Mouse (Mus musculus) midbrain, embryonic 10.5 days (tissue): ENCODE data around the gene Pla2g6. TPM values are rescaled to one million over a fixed set of nuclear protein-coding genes. Genes with fewer than 3 reads are reported as not detected.
A peak's percentile ranks its signal among the peaks of the same experiment; 100 is the strongest.

Experiments used
- DNase-seq: peaks from one replicate; pipeline ENCODE4 v3.0.0-alpha.2; 2017; ENCODE audit warnings: low spot score
- H3K27ac ChIP-seq: fragments of 300-500 bp; sonication (generic); replicated peaks from 2 replicates; pipeline ENCODE4 v1.5.1; 2016; ENCODE audit warnings: mild to moderate bottlenecking
- H3K27me3 ChIP-seq: fragments of 300-500 bp; sonication (generic); 2 replicates; pipeline ENCODE4 v1.6.1; 2016; ENCODE audit warnings: low read depth, mild to moderate bottlenecking; ENCODE audit not compliant: poor library complexity, severe bottlenecking
- H3K36me3 ChIP-seq: fragments of 300-500 bp; sonication (generic); 2 replicates; pipeline ENCODE4 v1.6.1; 2016; ENCODE audit warnings: mild to moderate bottlenecking, moderate library complexity
- H3K4me1 ChIP-seq: fragments of 300-500 bp; sonication (generic); 2 replicates; pipeline ENCODE4 v1.6.1; 2016
- H3K4me3 ChIP-seq: fragments of 300-500 bp; sonication (generic); 2 replicates; pipeline ENCODE4 v1.5.1; 2016; ENCODE audit warnings: mild to moderate bottlenecking, moderate library complexity
- H3K9me3 ChIP-seq: fragments of 300-500 bp; sonication (generic); replicated peaks from 2 replicates; pipeline ENCODE4 v1.6.1; 2016; ENCODE audit warnings: mild to moderate bottlenecking
- WGBS: fragments of 180-500 bp; shearing (Covaris S2); methylation state at CpG from one replicate; pipeline ENCODE4 v1.1.7; 2016; 5-methylcytosine and 5-hydroxymethylcytosine counted together
- polyA plus RNA-seq: library from polyadenylated mRNA; unstranded; fragments of >200 nt; fragmentation: Nextera tagmentation; extraction: Ambion mirVana; gene quantifications from 2 replicates; pipeline ENCODE4 v1.2.1, GENCODE M21; 2016

The Pla2g6 gene
- polyA plus RNA-seq, 1 experiment from 2014 or later, result 20.4 TPM

- Histone ChIP-seq H3K4me1 (peaks cover 5% of the 10 kb centered on the region; the same call in 1 of the 2 replicates), H3K9me3 (peaks cover 11% of the 10 kb centered on the region; the same call in 1 of the 2 replicates), H3K27ac (no peak overlapping the region), H3K4me3 (no peak overlapping the region), H3K36me3 (peaks cover 3% of the 10 kb centered on the region), H3K27me3 (no peaks in the 10 kb centered on the region)
- no peak for DNase-seq
- 86% methylated on average over 1 of the region's 1 CpGs for WGBS
These were observed 46.8 kb downstream of the Pla2g6 start for GRCm38 (mm10) chr15:79281389-79281788.

- DNase-seq, result no peak
- no peaks in the 10 kb centered on the region for H3K27me3 ChIP-seq
- H3K4me1 ChIP-seq, result peaks cover 5% of the 10 kb centered on the region; the same call in 1 of the 2 replicates
- H3K9me3 ChIP-seq, result peaks cover 12% of the 10 kb centered on the region; the same call in 1 of the 2 replicates
- WGBS, result 66% methylated on average over 5 of the region's 5 CpGs
- H3K36me3 ChIP-seq, result no peaks in the 10 kb centered on the region
- H3K27ac ChIP-seq, result no peak overlapping the region
- no peak overlapping the region for H3K4me3 ChIP-seq
These were observed 47.3 kb downstream of the Pla2g6 start for GRCm38 (mm10) chr15:79280850-79281249.

DNA sequence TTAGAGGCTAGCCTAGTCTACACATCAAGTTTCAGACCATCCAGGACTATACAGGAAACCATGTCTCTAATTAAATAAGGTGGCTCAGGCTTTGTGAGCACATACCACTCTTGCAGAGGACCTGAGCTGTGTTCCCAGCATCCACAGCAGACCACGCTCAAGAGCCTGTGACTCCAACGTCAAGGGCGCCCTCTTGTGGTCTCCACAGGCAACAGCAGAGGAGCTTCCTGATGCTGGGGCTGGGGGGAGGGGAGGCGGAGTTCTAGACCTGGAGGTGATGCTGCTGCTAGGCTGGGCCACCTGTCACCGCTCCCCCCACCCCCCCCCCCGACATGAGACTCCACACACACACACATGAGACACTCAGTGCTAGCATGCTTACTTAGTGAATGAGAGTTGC is 48.0 kb downstream of the Pla2g6 start:
- Histone ChIP-seq H3K9me3 (peaks cover 12% of the 10 kb centered on the region; the same call in 1 of the 2 replicates), H3K4me1 (peaks cover 5% of the 10 kb centered on the region; the same call in 1 of the 2 replicates), H3K36me3 (no peaks in the 10 kb centered on the region), H3K27me3 (no peaks in the 10 kb centered on the region), H3K4me3 (no peak overlapping the region), H3K27ac (no peak overlapping the region)
- 28% methylated on average over 6 of the region's 6 CpGs for WGBS
- peak; percentile 32 for DNase-seq

GRCm38 (mm10) chr15:79277728-79278127 is 50.5 kb downstream of the Pla2g6 start:
- H3K27me3 ChIP-seq, result 0 out of 2 replicates have a peak, but pooled peaks cover 2% of the 10 kb centered on the region
- WGBS, result 79% methylated on average over 10 of the region's 10 CpGs
- DNase-seq, result no peak
- H3K4me1 ChIP-seq, result peaks cover 7% of the 10 kb centered on the region; the same call in 1 of the 2 replicates
- no peak overlapping the region for H3K27ac ChIP-seq
- no peak overlapping the region for H3K4me3 ChIP-seq
- peaks cover 12% of the 10 kb centered on the region; the same call in 1 of the 2 replicates for H3K9me3 ChIP-seq
- H3K36me3 ChIP-seq, result no peaks in the 10 kb centered on the region

- Histone ChIP-seq H3K4me3 (no peak overlapping the region), H3K27ac (no peak overlapping the region), H3K9me3 (peaks cover 9% of the 10 kb centered on the region; the same call in 1 of the 2 replicates), H3K4me1 (peaks cover 19% of the 10 kb centered on the region), H3K36me3 (no peaks in the 10 kb centered on the region), H3K27me3 (peaks cover 31% of the 10 kb centered on the region)
- WGBS, result 68% methylated on average over 10 of the region's 10 CpGs
- DNase-seq, result no peak
These were observed 55.2 kb downstream of the Pla2g6 start for GRCm38 (mm10) chr15:79273020-79273419.

DNA sequence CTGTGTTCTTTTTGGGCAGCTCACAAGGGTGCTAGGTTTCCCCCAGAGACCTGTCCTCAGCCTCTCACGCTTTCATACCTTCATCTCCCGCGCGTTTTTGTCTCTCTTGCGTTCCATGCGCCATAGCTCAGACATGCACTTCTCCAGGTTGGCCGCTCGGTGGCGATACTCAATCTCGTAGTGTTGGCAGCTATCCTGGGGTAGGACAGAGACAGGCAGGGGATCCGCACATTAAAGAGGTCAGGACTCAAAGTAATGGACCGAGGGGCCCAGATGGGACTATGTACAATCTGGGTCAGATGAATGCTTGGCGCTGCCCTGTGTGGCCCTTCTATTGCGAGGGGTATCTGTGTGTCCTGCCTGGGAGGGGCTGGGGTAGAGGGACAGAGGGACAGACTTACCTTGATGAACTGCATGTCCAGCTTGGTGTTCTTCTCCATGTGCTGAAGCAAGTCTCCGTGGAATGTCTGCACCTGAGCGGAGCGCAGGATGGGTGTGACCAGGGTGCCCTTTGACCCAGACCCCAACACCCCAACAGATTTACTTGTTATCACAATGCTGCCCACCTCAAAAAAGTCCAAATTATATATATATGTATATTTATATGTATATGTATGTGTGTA is 57.0 kb downstream of the Pla2g6 start:
- Histone ChIP-seq H3K9me3 (no peaks in the 10 kb centered on the region), H3K4me1 (peaks cover 19% of the 10 kb centered on the region), H3K27ac (peak overlapping the region; percentile 72; the same call in 1 of the 2 replicates), H3K36me3 (no peaks in the 10 kb centered on the region), H3K4me3 (peak overlapping the region; percentile 63), H3K27me3 (peaks cover 46% of the 10 kb centered on the region)
- peak; percentile 79 for DNase-seq
- WGBS, result 14% methylated on average over 17 of the region's 17 CpGs

- no peaks in the 10 kb centered on the region for H3K9me3 ChIP-seq
- H3K4me3 ChIP-seq, result peak overlapping the region; percentile 63
- H3K36me3 ChIP-seq, result no peaks in the 10 kb centered on the region
- peaks cover 19% of the 10 kb centered on the region for H3K4me1 ChIP-seq
- H3K27ac ChIP-seq, result peak overlapping the region; percentile 72
- peak; percentile 72 for DNase-seq
- WGBS, result 1% methylated on average over 33 of the region's 33 CpGs
- peaks cover 50% of the 10 kb centered on the region for H3K27me3 ChIP-seq
These were observed 57.7 kb downstream of the Pla2g6 start for GRCm38 (mm10) chr15:79270317-79271123.

- 37% methylated on average over 1 of the region's 1 CpGs for WGBS
- H3K27ac ChIP-seq, result no peak overlapping the region
- no peak overlapping the region for H3K4me3 ChIP-seq
- no peaks in the 10 kb centered on the region for H3K9me3 ChIP-seq
- no peak for DNase-seq
- H3K36me3 ChIP-seq, result no peaks in the 10 kb centered on the region
- H3K4me1 ChIP-seq, result peaks cover 19% of the 10 kb centered on the region
- H3K27me3 ChIP-seq, result peaks cover 68% of the 10 kb centered on the region
These were observed 59.7 kb downstream of the Pla2g6 start for GRCm38 (mm10) chr15:79268521-79268920.

DNA sequence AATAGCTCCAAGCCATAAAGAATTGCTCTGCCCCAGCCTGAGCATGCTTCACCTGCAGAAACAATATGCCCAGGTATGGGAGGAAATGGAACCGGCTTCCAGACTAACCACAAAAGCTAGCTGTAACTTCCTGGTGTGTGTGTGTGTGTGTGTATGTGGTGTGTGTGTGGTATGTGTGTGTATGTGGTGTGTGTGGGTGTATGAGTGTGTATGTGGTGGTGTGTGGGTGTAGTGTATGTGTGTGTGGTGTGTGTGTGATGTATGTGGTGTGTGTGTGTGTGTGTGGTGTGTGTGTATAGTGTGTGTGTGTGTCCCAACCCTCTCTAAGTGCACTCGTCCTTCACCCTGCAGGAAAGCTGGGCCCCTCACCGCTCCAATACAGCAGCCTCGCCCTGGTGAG is 62.8 kb downstream of the Pla2g6 start:
- 76% methylated on average over 4 of the region's 4 CpGs for WGBS
- DNase-seq, result no peak
- Histone ChIP-seq H3K4me3 (no peak overlapping the region), H3K27me3 (peaks cover 85% of the 10 kb centered on the region), H3K9me3 (no peaks in the 10 kb centered on the region), H3K4me1 (peaks cover 26% of the 10 kb centered on the region), H3K27ac (no peak overlapping the region), H3K36me3 (no peaks in the 10 kb centered on the region)

- no peak overlapping the region for H3K27ac ChIP-seq
- WGBS, result 90% methylated on average over 6 of the region's 6 CpGs
- no peak overlapping the region for H3K4me3 ChIP-seq
- H3K27me3 ChIP-seq, result peaks cover 90% of the 10 kb centered on the region
- no peak for DNase-seq
- peaks cover 20% of the 10 kb centered on the region for H3K4me1 ChIP-seq
- H3K36me3 ChIP-seq, result no peaks in the 10 kb centered on the region
- H3K9me3 ChIP-seq, result no peaks in the 10 kb centered on the region
These were observed 64.5 kb downstream of the Pla2g6 start for GRCm38 (mm10) chr15:79263726-79264125.

DNA sequence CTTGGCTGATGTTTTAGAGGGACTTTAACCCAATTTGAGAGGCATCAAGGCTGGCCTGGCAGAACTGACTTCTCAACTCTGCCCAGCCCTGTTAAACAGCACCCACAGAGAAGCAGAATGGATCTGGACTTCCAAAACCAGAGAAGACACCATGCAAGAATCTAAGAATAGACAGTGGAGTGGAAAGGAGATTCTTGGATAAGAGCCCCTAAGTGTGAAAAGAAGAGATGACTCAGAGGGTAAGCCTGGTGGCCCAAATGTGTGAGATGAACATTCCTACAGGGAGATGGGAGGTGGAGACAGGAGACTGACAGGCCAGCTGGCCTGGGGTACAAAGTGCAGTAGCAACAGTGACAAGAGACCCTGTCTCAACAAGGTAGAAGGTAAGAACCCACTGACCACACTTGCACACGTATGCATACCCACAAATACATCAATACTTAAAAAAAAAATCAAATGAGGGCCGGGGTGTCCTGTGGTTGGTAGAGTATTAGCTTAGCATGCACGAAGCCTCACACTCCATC is 65.3 kb downstream of the Pla2g6 start:
- DNase-seq, result no peak
- WGBS, result 92% methylated on average over 3 of the region's 3 CpGs
- peaks cover 89% of the 10 kb centered on the region for H3K27me3 ChIP-seq

DNA sequence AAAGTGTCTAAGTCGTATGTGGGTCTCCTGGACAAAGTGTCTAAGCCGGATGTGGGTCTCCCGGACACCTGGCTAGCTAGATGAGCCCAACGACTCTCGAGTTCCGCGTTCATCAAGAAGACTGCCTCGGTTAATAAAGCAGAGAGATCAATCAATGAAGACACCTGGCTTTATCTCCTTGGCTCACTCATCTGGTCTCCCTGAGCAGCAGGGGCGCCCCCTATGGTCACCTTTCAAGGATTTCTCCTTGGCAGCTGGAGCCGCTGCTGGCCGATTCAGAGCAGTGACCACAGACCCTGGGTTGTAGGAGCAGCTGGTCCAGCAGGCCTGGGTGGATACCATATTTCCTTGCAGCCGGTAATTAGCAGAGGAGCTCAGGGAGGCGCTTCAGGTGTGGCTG is 65.8 kb downstream of the Pla2g6 start:
- DNase-seq, result peak; percentile 54
- H3K4me1 ChIP-seq, result peaks cover 20% of the 10 kb centered on the region
- H3K36me3 ChIP-seq, result no peaks in the 10 kb centered on the region
- no peak overlapping the region for H3K27ac ChIP-seq
- peak overlapping the region; percentile 86 for H3K4me3 ChIP-seq
- H3K9me3 ChIP-seq, result no peaks in the 10 kb centered on the region
- peaks cover 85% of the 10 kb centered on the region for H3K27me3 ChIP-seq
- 29% methylated on average over 13 of the region's 13 CpGs for WGBS

More for the DNA sequence above, 65.3 kb downstream of the Pla2g6 start:
- Histone ChIP-seq H3K4me3 (no peak overlapping the region), H3K9me3 (no peaks in the 10 kb centered on the region), H3K4me1 (peaks cover 20% of the 10 kb centered on the region), H3K27ac (no peak overlapping the region), H3K36me3 (no peaks in the 10 kb centered on the region)
